ENCODE assay signal across 7 mouse cellular contexts in the genomic region with DNA sequence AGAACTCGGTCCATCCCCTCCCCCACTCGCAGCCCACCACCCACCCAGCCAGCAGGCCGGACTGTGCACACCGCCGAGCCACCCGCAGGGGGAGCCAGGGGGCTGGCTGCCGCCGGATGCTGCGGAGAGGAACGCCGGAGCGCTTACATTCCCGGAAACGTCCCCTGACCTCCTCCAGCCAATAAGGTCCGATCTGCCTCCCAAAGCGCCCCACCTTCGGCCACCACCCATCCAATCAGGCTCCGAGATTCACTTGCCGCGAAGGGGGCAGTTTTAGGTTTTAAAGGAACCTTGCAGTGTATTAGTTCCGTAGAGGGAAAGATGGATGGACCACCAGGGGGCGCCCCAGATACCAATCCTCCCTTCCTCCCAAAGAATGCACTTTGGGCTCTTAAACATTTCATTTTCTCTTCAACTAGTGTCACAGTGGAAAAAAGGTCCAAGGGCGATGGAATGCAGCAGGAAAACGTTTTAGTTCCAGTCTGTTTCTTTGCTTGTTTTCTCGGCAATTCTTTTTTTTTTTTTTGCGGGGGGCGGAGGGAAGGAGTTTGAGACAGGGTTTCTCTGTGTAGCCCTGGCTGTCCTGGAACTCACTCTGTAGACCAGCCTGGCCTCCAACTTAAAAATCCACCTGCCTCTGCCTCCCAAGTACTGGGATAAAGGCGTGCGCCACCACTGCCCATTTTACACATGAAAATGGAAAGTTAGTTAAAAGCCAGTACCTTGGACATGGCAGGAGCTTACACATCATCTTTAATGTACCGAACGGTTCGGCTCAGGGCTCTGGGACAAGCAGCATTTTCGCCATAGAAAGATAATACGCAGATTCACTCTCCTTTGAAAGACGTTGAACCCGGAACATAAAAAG. TPM values are rescaled to one million over a fixed set of nuclear protein-coding genes. Genes with fewer than 3 reads are reported as not detected.
DNase-seq lines count a peak whose midpoint lies in the region; ATAC-seq and TF ChIP-seq lines count a peak whose summit lies in the region.

No protein-coding gene starts in this region.

- WGBS in embryonic facial prominence, embryonic 10.5 days = 7% methylated on average over 36 of the region's 36 CpGs
- WGBS in intestine, postnatal 0 days = 2% methylated on average over 36 of the region's 36 CpGs
- WGBS in midbrain, embryonic 12.5 days = 5% methylated on average over 36 of the region's 36 CpGs
- 1% methylated on average over 36 of the region's 36 CpGs for WGBS in small intestine, adult 2 months

- intact Hi-C loops in left cerebral cortex, postnatal 4 days (cut with DNase I) = loop anchor here (5.0 kb wide), 1 partner anchor 47 kb away; a partner anchor contains a TSS

- peak; percentile 86 for ATAC-seq in intestine, postnatal 0 days
- peak; percentile 86 for ATAC-seq in midbrain, embryonic 12.5 days (ENCODE audit: low FRiP score, low read depth)

- H3K27ac ChIP-seq in embryonic facial prominence, embryonic 10.5 days (replicated peaks) = peak overlapping the region; percentile 96
- H3K27ac ChIP-seq in intestine, postnatal 0 days (ENCODE audit: low read depth, low read length) = peak overlapping the region; percentile 93
- peak overlapping the region; percentile 83 for H3K27ac ChIP-seq in midbrain, embryonic 12.5 days (replicated peaks)
- H3K27ac ChIP-seq in small intestine, adult 2 months (ENCODE audit: insufficient read depth, low read depth, low read length) = peak overlapping the region; percentile 86

- DNase-seq in adrenal gland, postnatal 10 days = peak; percentile 97
- peak; percentile 98 for DNase-seq in embryonic facial prominence, embryonic 10.5 days (ENCODE audit: low spot score)
- DNase-seq in gonadal fat pad, adult 2 months (ENCODE audit: low read depth) = peak; percentile 86
- DNase-seq in left cerebral cortex, postnatal 4 days = peak; percentile 98

- peak overlapping the region; percentile 88 for H3K4me2 ChIP-seq in intestine, postnatal 0 days (replicated peaks; ENCODE audit: low read depth)
- H3K4me2 ChIP-seq in midbrain, embryonic 12.5 days (replicated peaks) = peak overlapping the region; percentile 81

- TF ChIP-seq POLR2A in small intestine, adult 2 months (IDR thresholded peaks at IDR 0.05; ENCODE audit: low read depth, low read length) = peak; percentile 64; the same call in 1 of the 2 replicates

- H3K9ac ChIP-seq in intestine, postnatal 0 days (ENCODE audit: low read depth, low read length) = peak overlapping the region; percentile 57
- H3K9ac ChIP-seq in midbrain, embryonic 12.5 days (replicated peaks) = peak overlapping the region; percentile 94

- TF ChIP-seq CTCF in intestine, postnatal 0 days (IDR thresholded peaks at IDR 0.05; ENCODE audit: low read depth) = peak; percentile 86
- TF ChIP-seq CTCF in small intestine, adult 2 months (IDR thresholded peaks at IDR 0.05; ENCODE audit: extremely low read depth, insufficient read length, insufficient replicate concordance, low read depth, low read length) = peak; percentile 65

- H3K4me1 ChIP-seq in embryonic facial prominence, embryonic 10.5 days = peaks cover 52% of the 10 kb centered on the region
- H3K4me1 ChIP-seq in intestine, postnatal 0 days (replicated peaks; ENCODE audit: control insufficient read depth, insufficient read depth, low read length) = peaks cover 4% of the 10 kb centered on the region; the same call in 1 of the 2 replicates
- H3K4me1 ChIP-seq in midbrain, embryonic 12.5 days = peaks cover 41% of the 10 kb centered on the region
- peaks cover 20% of the 10 kb centered on the region; the same call in 1 of the 2 replicates for H3K4me1 ChIP-seq in small intestine, adult 2 months (ENCODE audit: control insufficient read depth, insufficient read depth, insufficient read length, low read length)

- H3K9me3 ChIP-seq in embryonic facial prominence, embryonic 10.5 days = no peaks in the 10 kb centered on the region
- H3K9me3 ChIP-seq in intestine, postnatal 0 days (ENCODE audit: control insufficient read depth) = no peaks in the 10 kb centered on the region
- H3K9me3 ChIP-seq in midbrain, embryonic 12.5 days = no peaks in the 10 kb centered on the region

- no peaks in the 10 kb centered on the region for H3K27me3 ChIP-seq in embryonic facial prominence, embryonic 10.5 days (replicated peaks; ENCODE audit: low read depth, poor library complexity, severe bottlenecking)
- no peaks in the 10 kb centered on the region for H3K27me3 ChIP-seq in intestine, postnatal 0 days (replicated peaks; ENCODE audit: control insufficient read depth, insufficient read depth, low read length)
- no peaks in the 10 kb centered on the region for H3K27me3 ChIP-seq in midbrain, embryonic 12.5 days
- no peaks in the 10 kb centered on the region for H3K27me3 ChIP-seq in small intestine, adult 2 months (ENCODE audit: control insufficient read depth, insufficient read depth, low read length)

- peaks cover 53% of the 10 kb centered on the region for H3K36me3 ChIP-seq in embryonic facial prominence, embryonic 10.5 days (replicated peaks)
- peaks cover 19% of the 10 kb centered on the region for H3K36me3 ChIP-seq in intestine, postnatal 0 days (ENCODE audit: control insufficient read depth, insufficient read depth)
- H3K36me3 ChIP-seq in midbrain, embryonic 12.5 days = peaks cover 35% of the 10 kb centered on the region
- peaks cover 12% of the 10 kb centered on the region for H3K36me3 ChIP-seq in small intestine, adult 2 months (ENCODE audit: control insufficient read depth, insufficient read depth, low read length)

- H3K4me3 ChIP-seq in embryonic facial prominence, embryonic 10.5 days = peak overlapping the region; percentile 97
- peak overlapping the region; percentile 98 for H3K4me3 ChIP-seq in intestine, postnatal 0 days (ENCODE audit: low read depth, low read length)
- H3K4me3 ChIP-seq in midbrain, embryonic 12.5 days = peak overlapping the region; percentile 96
- H3K4me3 ChIP-seq in small intestine, adult 2 months (ENCODE audit: low read depth, low read length) = peak overlapping the region; percentile 73

RNA-seq across cellular contexts. Expression of a gene that starts 1.4 kb away (rescaled TPM):
- 10 to 100 TPM; 58.0 to 59.9 TPM for total RNA-seq in adrenal gland, postnatal 10 days (2021)
- polyA plus RNA-seq in embryonic facial prominence, embryonic 10.5 days (2016; fragmentation: Nextera tagmentation; extraction: Ambion mirVana) = 119 and 129 TPM in 2 replicates
- 29.8 and 32.6 TPM in 2 replicates for polyA plus RNA-seq in gonadal fat pad, adult 2 months (2012; rRNA removed)
- 79.2 and 82.5 TPM in 2 replicates for polyA plus RNA-seq in intestine, postnatal 0 days (2015; fragmentation: Nextera tagmentation; extraction: Ambion mirVana)
- 10 to 100 TPM; 95.1 to 99.1 TPM for total RNA-seq in left cerebral cortex, postnatal 4 days (2021)
- 127 and 147 TPM in 2 replicates for polyA plus RNA-seq in midbrain, embryonic 12.5 days (2016; fragmentation: Nextera tagmentation; extraction: Ambion mirVana)
- polyA plus RNA-seq in small intestine, adult 2 months (2012; rRNA removed) = 21.6 and 37.8 TPM in 2 replicates

RNA-seq across cellular contexts. Expression of a gene that starts 1.5 kb away (rescaled TPM):
- total RNA-seq in adrenal gland, postnatal 10 days (2021) = 10 to 100 TPM; 37.4 TPM
- polyA plus RNA-seq in embryonic facial prominence, embryonic 10.5 days (2016; fragmentation: Nextera tagmentation; extraction: Ambion mirVana) = 42.1 and 44.6 TPM in 2 replicates
- polyA plus RNA-seq in gonadal fat pad, adult 2 months (2012; rRNA removed) = 35.3 and 38.9 TPM in 2 replicates
- 29.1 and 33.1 TPM in 2 replicates for polyA plus RNA-seq in intestine, postnatal 0 days (2015; fragmentation: Nextera tagmentation; extraction: Ambion mirVana)
- 10 to 100 TPM; 92.0 to 94.7 TPM for total RNA-seq in left cerebral cortex, postnatal 4 days (2021)
- polyA plus RNA-seq in midbrain, embryonic 12.5 days (2016; fragmentation: Nextera tagmentation; extraction: Ambion mirVana) = 57.6 and 60.7 TPM in 2 replicates
- 11.0 and 23.0 TPM in 2 replicates for polyA plus RNA-seq in small intestine, adult 2 months (2012; rRNA removed)

RNA-seq across cellular contexts. Expression of a gene that starts 8.9 kb away (rescaled TPM):
- 1 to 10 TPM; 2.3 to 5.9 TPM for total RNA-seq in adrenal gland, postnatal 10 days (2021)
- polyA plus RNA-seq in embryonic facial prominence, embryonic 10.5 days (2016; fragmentation: Nextera tagmentation; extraction: Ambion mirVana) = 0.13 and 0.36 TPM in 2 replicates
- polyA plus RNA-seq in gonadal fat pad, adult 2 months (2012; rRNA removed) = 0.27 and 0.38 TPM in 2 replicates
- polyA plus RNA-seq in intestine, postnatal 0 days (2015; fragmentation: Nextera tagmentation; extraction: Ambion mirVana) = 109 and 114 TPM in 2 replicates
- total RNA-seq in left cerebral cortex, postnatal 4 days (2021) = under 1 TPM; 0.40 to 0.42 TPM
- polyA plus RNA-seq in midbrain, embryonic 12.5 days (2016; fragmentation: Nextera tagmentation; extraction: Ambion mirVana) = not detected in 2 replicates
- polyA plus RNA-seq in small intestine, adult 2 months (2012; rRNA removed) = 165 and 301 TPM in 2 replicates

RNA-seq across cellular contexts. Expression of a gene that starts 33.0 kb away (rescaled TPM):
- total RNA-seq in adrenal gland, postnatal 10 days (2021) = 10 to 100 TPM; 53.3 to 57.8 TPM
- polyA plus RNA-seq in embryonic facial prominence, embryonic 10.5 days (2016; fragmentation: Nextera tagmentation; extraction: Ambion mirVana) = 12.1 and 12.4 TPM in 2 replicates
- polyA plus RNA-seq in gonadal fat pad, adult 2 months (2012; rRNA removed) = 27.4 and 35.1 TPM in 2 replicates
- polyA plus RNA-seq in intestine, postnatal 0 days (2015; fragmentation: Nextera tagmentation; extraction: Ambion mirVana) = 4.0 and 4.9 TPM in 2 replicates
- 10 to 100 TPM; 84.9 to 85.5 TPM for total RNA-seq in left cerebral cortex, postnatal 4 days (2021)
- polyA plus RNA-seq in midbrain, embryonic 12.5 days (2016; fragmentation: Nextera tagmentation; extraction: Ambion mirVana) = 12.9 and 13.5 TPM in 2 replicates
- 15.3 and 22.1 TPM in 2 replicates for polyA plus RNA-seq in small intestine, adult 2 months (2012; rRNA removed)

RNA-seq across cellular contexts. Expression of a gene that starts 41.1 kb away (rescaled TPM):
- total RNA-seq in adrenal gland, postnatal 10 days (2021) = 100 to 1,000 TPM in 1 of 2 experiments, 10 to 100 TPM in 1; 99.9 to 128 TPM
- polyA plus RNA-seq in embryonic facial prominence, embryonic 10.5 days (2016; fragmentation: Nextera tagmentation; extraction: Ambion mirVana) = 9.5 and 11.1 TPM in 2 replicates
- polyA plus RNA-seq in gonadal fat pad, adult 2 months (2012; rRNA removed) = 63.0 and 63.8 TPM in 2 replicates
- 21.1 and 22.3 TPM in 2 replicates for polyA plus RNA-seq in intestine, postnatal 0 days (2015; fragmentation: Nextera tagmentation; extraction: Ambion mirVana)
- total RNA-seq in left cerebral cortex, postnatal 4 days (2021) = 10 to 100 TPM; 57.7 to 58.1 TPM
- polyA plus RNA-seq in midbrain, embryonic 12.5 days (2016; fragmentation: Nextera tagmentation; extraction: Ambion mirVana) = 28.6 and 33.6 TPM in 2 replicates
- polyA plus RNA-seq in small intestine, adult 2 months (2012; rRNA removed) = 36.5 and 79.1 TPM in 2 replicates

Comparison
In these comparisons a context has a peak if more than half of its experiments do, and no peak if none do; other contexts are left out.
1. Peak in every context shown above with its lines: DNase-seq, ATAC-seq, H3K4me3 ChIP-seq and H3K27ac ChIP-seq.
2. RNA of a gene that starts 8.9 kb away (polyA plus RNA-seq): 165 to 301 TPM in small intestine, adult 2 months and 109 to 114 TPM in intestine, postnatal 0 days; 0.27 to 0.38 TPM in gonadal fat pad, adult 2 months, 0.13 to 0.36 TPM in embryonic facial prominence, embryonic 10.5 days and not detected in midbrain, embryonic 12.5 days; every median in the first group is over 10 times any median in the second.